Mouse (Mus musculus) brain, embryonic 14.5 days (tissue): ENCODE measurements at regions not wholly inside any gene's neighbourhood (a gene's known extent, or its start where the extent isn't known, plus 50 kb on each side); places are given as distances from the start of the nearest gene placed in this dataset.

Experiments
- DNase-seq: peaks from one replicate; pipeline ENCODE4 v3.0.0-alpha.2; 2011; ENCODE audit warnings: low read depth
- CTCF ChIP-seq: fragments of 200-500 bp; IDR thresholded peaks from 2 replicates; pipeline ENCODE4 v1.5.1; 2012; ENCODE audit warnings: inconsistent platforms, mild to moderate bottlenecking, moderate library complexity, borderline replicate concordance; ENCODE audit not compliant: insufficient read depth, insufficient read length; ENCODE audit errors: extremely low read depth
- POLR2A ChIP-seq: fragments of 200-500 bp; IDR thresholded peaks from 2 replicates; pipeline ENCODE4 v1.6.1; 2012; ENCODE audit warnings: mild to moderate bottlenecking, inconsistent platforms, borderline replicate concordance; ENCODE audit not compliant: poor library complexity, insufficient read depth, insufficient read length, severe bottlenecking; ENCODE audit errors: extremely low read depth

GRCm38 (mm10) chr1:144085530-144086520 is 81.9 kb upstream of the Rgs2 start:
- no peak for TF ChIP-seq POLR2A
- no peak for TF ChIP-seq CTCF
- DNase-seq = no peak

GRCm38 (mm10) chr1:144078972-144079371 is 75.0 kb upstream of the Rgs2 start:
- no peak for TF ChIP-seq POLR2A
- no peak for TF ChIP-seq CTCF
- DNase-seq = peak; percentile 47

- no peak for TF ChIP-seq POLR2A
- TF ChIP-seq CTCF = no peak
- peak; percentile 86 for DNase-seq
These were observed 74.5 kb upstream of the Rgs2 start for GRCm38 (mm10) chr1:144078446-144078845.

- DNase-seq = no peak
- TF ChIP-seq POLR2A (no peak), CTCF (no peak)
These were observed 72.0 kb upstream of the Rgs2 start for GRCm38 (mm10) chr1:144075991-144076390.

- peak; percentile 6 for DNase-seq
- TF ChIP-seq CTCF (no peak), POLR2A (no peak)
These were observed 57.3 kb upstream of the Rgs2 start for GRCm38 (mm10) chr1:144061283-144061682.

- peak; percentile 54 for DNase-seq
- TF ChIP-seq CTCF (no peak), POLR2A (no peak)
These were observed 51.7 kb upstream of the Rgs2 start for GRCm38 (mm10) chr1:144055476-144056213.
